Mouse (Mus musculus) left cerebral cortex, adult 8-10 months (tissue): ENCODE measurements around the gene Gramd4. TPM values are rescaled to one million over a fixed set of nuclear protein-coding genes. Genes with fewer than 3 reads are reported as not detected.
"Not testable (repeated sequence)": the region's sequence is repeated elsewhere in the genome, so short reads cannot be mapped to it uniquely, and the experiment has no call there.

ENCODE experiments used
- DNase-seq, 2 experiments: peaks; one replicate each; pipeline ENCODE4 v3.0.0; 2022; ENCODE audit warnings: low spot score in 2 of 2
- total RNA-seq, 4 experiments: library from RNA; stranded (reverse); gene quantifications; 2 replicates each; pipeline ENCODE4 v1.2.4; 2022

Gramd4 gene
- total RNA-seq, 4 experiments from 2014 or later: 31.1 to 39.9 (median 34.5) TPM

- DNase-seq: no peak
These were observed 101.6 kb downstream of the Gramd4 start for GRCm38 (mm10) chr15:86159093-86159492.

- no peak for DNase-seq
These were observed 102.2 kb downstream of the Gramd4 start for GRCm38 (mm10) chr15:86159719-86160118.

GRCm38 (mm10) chr15:86160906-86161305 is 103.4 kb downstream of the Gramd4 start:
- no peak for DNase-seq

GRCm38 (mm10) chr15:86161800-86162199 is 104.3 kb downstream of the Gramd4 start:
- DNase-seq: not testable (repeated sequence)

- no peak for DNase-seq
These were observed 107.3 kb downstream of the Gramd4 start for GRCm38 (mm10) chr15:86164718-86165345.

- no peak for DNase-seq
These were observed 108.5 kb downstream of the Gramd4 start for GRCm38 (mm10) chr15:86165811-86166590.

GRCm38 (mm10) chr15:86167032-86167655 is 109.6 kb downstream of the Gramd4 start:
- no peak for DNase-seq

- DNase-seq: no peak
These were observed 110.5 kb downstream of the Gramd4 start for GRCm38 (mm10) chr15:86167787-86168504.

GRCm38 (mm10) chr15:86168505-86168867 is 111.0 kb downstream of the Gramd4 start:
- peak in 1 of 2 experiments; percentile 74 for DNase-seq

- no peak for DNase-seq
These were observed 111.7 kb downstream of the Gramd4 start for GRCm38 (mm10) chr15:86168941-86169816.

- no peak for DNase-seq
These were observed 112.3 kb downstream of the Gramd4 start for GRCm38 (mm10) chr15:86169817-86170110.

GRCm38 (mm10) chr15:86171316-86171715 is 113.8 kb downstream of the Gramd4 start:
- no peak for DNase-seq

- DNase-seq: no peak
These were observed 114.6 kb downstream of the Gramd4 start for GRCm38 (mm10) chr15:86172124-86172523.

- no peak for DNase-seq
These were observed 115.0 kb downstream of the Gramd4 start for GRCm38 (mm10) chr15:86172526-86172925.

GRCm38 (mm10) chr15:86173136-86173985 is 115.9 kb downstream of the Gramd4 start:
- DNase-seq: no peak

- DNase-seq: no peak
These were observed 118.0 kb downstream of the Gramd4 start for GRCm38 (mm10) chr15:86175253-86176050.

GRCm38 (mm10) chr15:86176166-86176565 is 118.7 kb downstream of the Gramd4 start:
- DNase-seq: no peak

- no peak for DNase-seq
These were observed 119.5 kb downstream of the Gramd4 start for GRCm38 (mm10) chr15:86176771-86177702.
